Mouse (Mus musculus) left cerebral cortex, postnatal 14 days (tissue): ENCODE results near the gene Tenm4. TPM values are rescaled to one million over a fixed set of nuclear protein-coding genes. Genes with fewer than 3 reads are reported as not detected.

Experiments used
- DNase-seq, 2 experiments: peaks; one replicate each; pipeline ENCODE4 v3.0.0; 2021 to 2022; ENCODE audit warnings: low spot score in 2 of 2, mixed read lengths in 1 of 2
- intact Hi-C: fragments of 180-260 bp; cut with DNase I; formaldehyde crosslinking; loops from one replicate; pipeline ENCODE4 v1.15.1; 2025
- total RNA-seq, 2 experiments: library from RNA; stranded (reverse); gene quantifications; 2 replicates each; pipeline ENCODE4 v1.2.3; 2021

Gene Tenm4
- total RNA-seq, 2 experiments from 2014 or later, result 117 to 118 TPM

- intact Hi-C loops, result no loop called here
Observed at GRCm38 (mm10) chr7:96183195-96183594, 12.1 kb downstream of the Tenm4 start.

GRCm38 (mm10) chr7:96185411-96185810, 14.4 kb downstream of the Tenm4 start:
- no peak for DNase-seq
- intact Hi-C loops, result no loop called here

More at GRCm38 (mm10) chr7:96183195-96183594, 12.1 kb downstream of the Tenm4 start:
- DNase-seq, result no peak

GRCm38 (mm10) chr7:96203812-96204560, 32.9 kb downstream of the Tenm4 start:
- intact Hi-C loops, result no loop called here
- no peak for DNase-seq

DNA sequence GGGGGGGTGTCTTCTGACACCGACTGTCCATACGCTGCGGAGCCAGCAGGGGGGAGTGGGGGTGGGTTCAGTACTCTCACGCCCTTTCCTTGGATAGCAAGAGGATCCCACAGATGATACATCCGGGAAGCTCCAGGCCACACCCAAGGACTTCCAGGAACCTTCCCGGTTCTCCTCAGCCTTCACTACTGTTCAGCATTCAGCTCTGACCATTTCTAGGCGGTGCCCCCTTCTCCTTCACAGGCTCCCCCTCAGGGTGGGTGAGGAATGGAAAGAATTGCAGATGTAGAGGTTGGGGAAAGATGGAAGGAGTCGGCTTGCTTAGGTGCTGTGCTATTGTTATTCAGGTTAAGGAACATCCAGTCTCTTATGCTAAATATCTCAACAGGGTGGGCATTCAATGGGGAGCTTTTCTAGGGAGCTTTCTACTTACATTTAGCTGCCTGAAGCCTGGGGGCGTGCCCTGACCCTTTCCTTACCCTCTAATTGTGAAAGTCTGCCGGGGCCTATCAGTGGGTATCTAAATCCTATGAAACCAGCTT, 33.8 kb downstream of the Tenm4 start:
- intact Hi-C loops, result no loop called here
- no peak for DNase-seq

- DNase-seq, result no peak
- intact Hi-C loops, result no loop called here
Observed at GRCm38 (mm10) chr7:96207071-96207470, 36.0 kb downstream of the Tenm4 start.

- intact Hi-C loops, result loop anchor here (5.0 to 10.0 kb wide), 4 partner anchors 175 to 692 kb away; no protein-coding TSS in a partner anchor
- DNase-seq, result peak; percentile 61 to 66
Observed at GRCm38 (mm10) chr7:96209783-96210524, 38.9 kb downstream of the Tenm4 start.

DNA sequence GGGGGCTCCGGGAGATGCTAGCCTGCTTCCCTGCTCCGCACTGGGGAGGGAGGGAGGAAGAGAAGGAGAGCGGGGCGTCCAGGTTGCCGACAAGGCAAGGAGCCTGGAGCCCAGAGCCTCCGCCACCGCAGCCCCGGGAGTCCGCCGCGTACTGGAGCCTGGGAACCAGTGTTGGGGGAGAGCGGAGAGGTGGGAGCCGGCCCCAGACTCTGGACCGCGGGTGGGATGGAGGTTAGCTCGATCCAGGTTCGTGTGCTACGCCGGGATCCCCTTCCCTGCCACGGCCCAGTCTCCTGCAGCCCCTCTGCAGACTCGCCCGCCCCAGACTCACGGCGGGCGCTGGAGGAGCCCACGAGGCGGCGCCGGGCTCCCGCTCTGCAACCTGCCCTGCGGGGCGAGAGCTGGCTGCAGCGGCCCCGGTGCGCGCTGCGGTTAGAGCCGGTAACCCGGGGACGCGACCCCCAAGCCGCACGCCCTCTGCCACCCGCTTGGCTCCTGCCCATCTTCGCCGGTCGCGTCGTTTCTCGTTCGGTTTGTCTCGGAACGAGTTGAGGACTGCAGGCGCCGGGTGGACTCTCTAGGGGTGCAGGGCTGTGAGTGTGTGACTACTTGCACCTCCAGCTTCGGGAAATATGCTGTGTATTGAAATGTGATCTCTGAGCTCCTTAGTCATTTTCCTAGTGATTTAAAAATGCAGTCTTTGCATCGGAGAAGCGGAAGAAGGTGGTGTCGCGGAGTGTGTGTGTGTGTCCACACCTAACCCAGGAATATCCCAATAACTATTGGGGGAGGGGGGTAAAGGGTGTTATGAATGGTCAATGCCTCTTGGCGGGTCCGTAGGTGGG, 39.7 kb downstream of the Tenm4 start:
- intact Hi-C loops, result loop anchor here (5.0 to 10.0 kb wide), 4 partner anchors 174 to 692 kb away; no protein-coding TSS in a partner anchor
- DNase-seq, result peak; percentile 42 to 52

DNA sequence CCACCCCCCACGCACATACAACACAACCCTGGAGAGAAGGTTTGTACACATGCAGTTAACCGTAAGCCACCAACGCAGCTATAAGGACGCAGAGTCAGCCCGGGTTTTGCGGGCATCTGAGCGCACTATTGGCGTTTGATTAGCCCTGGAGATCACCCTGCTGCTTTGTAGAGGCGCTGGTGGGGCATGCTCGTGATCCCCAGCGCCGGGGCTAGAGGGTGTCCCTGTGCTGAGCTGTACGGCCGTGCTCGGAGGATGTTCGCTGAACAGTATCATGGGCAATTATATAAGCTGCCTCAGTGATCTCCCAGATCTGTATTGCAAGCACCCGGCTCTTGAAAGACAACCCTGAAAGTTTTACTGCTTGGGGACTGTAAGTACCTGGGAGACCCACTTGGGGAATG, 40.6 kb downstream of the Tenm4 start:
- intact Hi-C loops, result loop anchor here (5.0 to 10.0 kb wide), 4 partner anchors 173 to 691 kb away; no protein-coding TSS in a partner anchor
- peak in 1 of 2 experiments; percentile 20 for DNase-seq

DNA sequence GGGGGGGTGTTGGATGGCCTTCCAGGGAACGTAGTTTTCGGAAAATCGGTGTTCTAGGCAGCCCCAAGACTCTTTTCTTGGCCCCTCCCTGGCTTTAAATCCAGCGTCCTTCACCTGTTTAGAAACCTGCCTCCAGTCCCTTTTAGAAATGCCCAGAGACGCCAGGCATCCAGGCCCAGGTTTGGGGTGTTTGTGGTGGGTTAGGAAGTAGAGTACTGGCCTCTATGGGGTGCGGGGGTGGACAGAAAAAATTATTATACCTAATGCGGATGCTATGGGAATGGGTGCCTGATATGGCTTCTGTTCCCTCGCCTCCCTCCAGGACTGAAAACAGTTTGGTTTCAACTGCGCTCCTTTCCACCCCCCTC, 41.2 kb downstream of the Tenm4 start:
- intact Hi-C loops, result loop anchor here (5.0 to 10.0 kb wide), 4 partner anchors 173 to 690 kb away; no protein-coding TSS in a partner anchor
- DNase-seq, result no peak

DNA sequence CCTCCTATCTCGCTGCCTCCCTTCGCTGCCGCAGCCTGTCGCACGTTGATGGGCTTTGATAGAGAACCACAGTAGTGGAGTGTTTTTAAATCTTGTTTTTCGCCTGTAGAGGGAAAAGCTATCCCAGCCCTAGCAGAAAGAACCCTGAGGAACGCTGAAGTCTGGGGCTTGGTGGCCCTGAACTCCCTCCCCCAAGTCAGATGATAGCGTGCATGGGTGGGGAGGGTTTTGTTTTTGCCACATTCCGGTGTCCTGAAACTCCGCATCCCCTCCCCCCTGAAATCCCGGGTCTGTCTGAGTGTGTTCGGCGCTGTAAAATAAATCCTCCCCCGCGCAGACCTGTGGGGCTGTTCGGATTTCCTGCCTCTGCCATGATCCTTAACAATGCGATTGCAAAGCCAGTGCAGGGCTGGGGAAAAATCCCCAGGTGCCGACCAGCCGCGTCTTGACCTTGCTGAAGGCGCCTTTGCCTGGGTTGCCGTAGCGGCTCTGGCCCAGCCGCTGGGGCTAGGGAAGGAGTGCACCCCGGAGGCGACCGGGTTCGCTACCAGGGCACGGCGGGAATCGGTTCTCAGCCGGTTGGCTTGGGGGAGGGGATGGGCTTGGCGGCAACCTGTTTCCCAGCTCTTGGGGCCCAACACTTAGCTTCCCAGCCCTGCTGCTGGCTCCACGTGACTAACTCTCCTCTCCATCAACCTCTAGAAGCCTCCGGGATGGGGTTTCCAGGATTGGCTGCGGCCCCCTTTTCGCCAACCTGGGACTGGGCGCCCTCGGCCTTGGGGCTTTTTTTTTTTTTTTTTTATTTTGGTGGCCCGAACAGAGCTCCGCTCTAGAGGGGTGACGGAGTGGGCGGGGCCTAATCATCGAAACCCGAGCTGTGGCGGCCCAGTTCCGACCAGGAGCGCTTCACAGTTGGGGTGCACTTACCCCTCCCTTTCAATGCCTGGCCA, 41.8 kb downstream of the Tenm4 start:
- peak; percentile 54 to 77 for DNase-seq
- intact Hi-C loops, result loop anchor here (5.0 to 10.0 kb wide), 4 partner anchors 172 to 689 kb away; no protein-coding TSS in a partner anchor

- intact Hi-C loops, result loop anchor here (5.0 to 10.0 kb wide), 4 partner anchors 171 to 689 kb away; no protein-coding TSS in a partner anchor
- no peak for DNase-seq
Observed at GRCm38 (mm10) chr7:96213741-96214140, 42.7 kb downstream of the Tenm4 start.

GRCm38 (mm10) chr7:96214876-96215275, 43.8 kb downstream of the Tenm4 start:
- intact Hi-C loops, result loop anchor here (5.0 to 10.0 kb wide), 4 partner anchors 170 to 687 kb away; no protein-coding TSS in a partner anchor
- DNase-seq, result no peak

DNA sequence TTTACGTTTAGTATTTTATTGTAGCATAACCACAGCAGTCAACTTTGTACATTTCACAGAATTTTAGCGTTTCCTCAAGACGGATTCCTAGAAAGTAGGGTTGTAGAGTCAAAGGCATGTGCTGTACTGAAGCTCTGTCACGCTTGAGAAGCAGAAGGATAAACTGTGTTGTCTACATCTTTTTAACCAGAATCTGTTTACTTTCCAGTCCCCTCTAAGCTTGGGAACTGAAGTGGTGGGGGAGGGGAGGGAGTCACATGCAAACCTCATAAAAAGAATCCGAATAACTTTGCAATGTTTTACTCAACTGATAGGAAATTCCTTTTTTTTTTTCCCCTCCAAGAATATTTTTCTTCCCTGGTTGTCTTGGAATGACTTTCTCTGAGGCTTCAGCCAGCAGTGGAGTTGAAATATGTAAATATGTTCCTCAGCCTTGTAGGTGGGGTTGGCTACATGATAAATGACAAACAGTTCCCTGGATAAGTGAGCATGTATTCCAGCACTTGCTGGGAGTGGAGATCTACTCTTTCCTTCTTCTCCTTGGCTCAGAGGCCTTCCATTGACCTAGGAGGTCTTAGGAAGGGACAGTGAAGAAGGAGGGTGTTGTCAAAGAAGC, 45.0 kb downstream of the Tenm4 start:
- DNase-seq, result no peak
- intact Hi-C loops, result loop anchor here (10.0 kb wide), 1 partner anchor 169 kb away; no protein-coding TSS in a partner anchor

DNA sequence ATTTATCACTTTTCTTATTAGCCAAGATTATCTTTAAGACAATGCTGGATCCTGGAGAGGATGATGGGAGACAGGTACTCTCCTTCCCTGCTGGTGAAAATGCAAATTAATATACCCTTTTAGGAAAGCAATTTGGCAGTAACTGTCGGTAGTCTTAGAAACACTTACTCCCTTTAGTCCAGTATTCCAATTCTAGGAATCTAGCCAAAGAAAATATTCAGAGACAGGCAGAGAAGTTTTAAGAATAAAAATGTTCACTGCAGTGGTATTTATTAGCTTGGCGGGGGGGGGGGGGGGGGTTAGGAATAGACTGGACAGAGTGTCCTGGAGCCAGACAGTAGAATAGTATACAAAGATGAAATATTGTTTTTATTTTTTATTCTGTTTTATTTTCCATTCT, 48.3 kb downstream of the Tenm4 start:
- intact Hi-C loops, result loop anchor here (10.0 kb wide), 1 partner anchor 165 kb away; no protein-coding TSS in a partner anchor
- DNase-seq, result no peak

GRCm38 (mm10) chr7:96220647-96221046, 49.6 kb downstream of the Tenm4 start:
- intact Hi-C loops, result no loop called here
- DNase-seq, result no peak

DNA sequence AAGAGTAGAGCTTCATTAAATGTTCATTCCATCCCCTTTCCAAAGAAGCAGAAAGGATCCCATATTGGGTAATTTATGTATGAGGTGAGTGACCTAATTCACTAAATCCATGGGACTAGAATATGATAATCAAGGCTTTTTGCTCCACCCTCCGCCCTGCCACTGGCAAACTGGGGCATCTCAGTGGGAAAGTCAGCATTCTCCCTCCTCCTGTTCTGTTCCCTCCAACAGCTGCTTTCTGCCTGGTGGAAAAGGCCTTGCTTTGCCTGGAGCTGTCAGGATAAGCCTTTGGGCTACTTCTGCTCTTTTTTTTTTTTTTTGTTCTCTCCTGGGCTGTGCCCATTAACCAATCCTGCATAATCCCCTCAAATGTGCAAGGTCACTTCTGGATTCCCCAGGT, 51.5 kb downstream of the Tenm4 start:
- DNase-seq, result no peak
- intact Hi-C loops, result no loop called here

DNA sequence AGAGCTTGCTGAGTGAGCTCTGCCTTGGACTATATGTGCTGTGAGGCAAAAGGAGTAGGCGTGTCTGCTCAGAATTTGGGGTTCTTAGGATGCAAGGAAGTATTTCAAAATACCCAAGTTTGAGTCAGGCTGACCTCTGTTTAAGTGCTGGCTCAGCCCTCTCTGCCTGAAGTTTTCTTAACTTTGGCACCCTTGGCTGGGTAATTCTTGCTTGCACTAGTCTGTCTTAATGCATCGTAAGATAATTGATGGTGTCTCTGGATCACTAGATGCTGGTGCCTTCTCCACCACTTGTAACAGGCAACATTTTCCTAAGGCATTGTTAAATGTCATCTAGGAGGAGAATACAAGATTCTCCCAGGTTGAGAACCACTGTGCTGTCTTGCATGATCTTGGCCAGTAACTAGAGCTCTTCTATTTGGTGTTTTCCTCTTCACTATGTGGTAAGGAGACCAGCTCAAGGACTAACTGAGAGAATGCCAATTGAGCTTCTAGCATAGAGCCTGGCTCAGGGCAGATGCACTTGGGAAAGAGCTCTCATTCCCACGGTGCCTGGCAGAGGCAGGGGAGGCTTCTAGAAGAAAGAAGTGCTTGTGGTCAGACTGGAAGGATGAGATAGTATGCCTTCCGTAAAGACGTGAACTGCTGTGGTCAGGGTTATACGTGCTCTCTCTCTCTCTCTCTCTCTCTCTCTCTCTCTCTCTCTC, 57.7 kb downstream of the Tenm4 start:
- intact Hi-C loops, result no loop called here
- no peak for DNase-seq
